Mouse (Mus musculus) urinary bladder, adult 18-20 months (tissue): ENCODE measurements at regions not wholly inside any gene's neighbourhood (a gene's known extent, or its start where the extent isn't known, plus 50 kb on each side); places are given as distances from the start of the nearest gene placed in this dataset.

Experiments
- DNase-seq, 2 experiments: peaks; one replicate each; pipeline ENCODE4 v3.0.0; 2022; ENCODE audit warnings: low spot score in 2 of 2, mixed read lengths in 2 of 2

- DNase-seq, result no peak
Measured at GRCm38 (mm10) chr9:14092996-14093442, 181.8 kb upstream of the Sesn3 start.

DNA sequence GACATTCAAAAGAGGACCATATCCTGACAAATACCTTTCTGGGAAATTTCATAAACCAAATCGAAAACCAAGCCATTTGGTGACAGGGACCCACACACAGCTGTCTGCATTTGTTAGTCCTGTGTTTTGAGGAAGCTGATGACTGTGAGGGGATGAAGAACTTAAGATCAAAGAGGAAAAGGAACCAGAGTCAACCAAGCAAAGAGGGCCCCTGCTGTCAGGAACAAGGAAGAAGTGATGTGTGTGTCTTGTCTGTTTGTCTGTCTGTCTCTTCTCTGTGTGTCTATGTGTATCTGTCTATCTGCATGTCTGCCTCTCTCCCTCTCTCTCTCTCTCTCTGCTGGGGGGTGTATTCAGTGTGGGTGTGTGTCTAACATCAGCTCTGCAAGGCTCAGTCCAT, 171.3 kb upstream of the Sesn3 start:
- DNase-seq, result no peak

- DNase-seq, result no peak
Measured at GRCm38 (mm10) chr9:14104921-14105320, 169.9 kb upstream of the Sesn3 start.

DNA sequence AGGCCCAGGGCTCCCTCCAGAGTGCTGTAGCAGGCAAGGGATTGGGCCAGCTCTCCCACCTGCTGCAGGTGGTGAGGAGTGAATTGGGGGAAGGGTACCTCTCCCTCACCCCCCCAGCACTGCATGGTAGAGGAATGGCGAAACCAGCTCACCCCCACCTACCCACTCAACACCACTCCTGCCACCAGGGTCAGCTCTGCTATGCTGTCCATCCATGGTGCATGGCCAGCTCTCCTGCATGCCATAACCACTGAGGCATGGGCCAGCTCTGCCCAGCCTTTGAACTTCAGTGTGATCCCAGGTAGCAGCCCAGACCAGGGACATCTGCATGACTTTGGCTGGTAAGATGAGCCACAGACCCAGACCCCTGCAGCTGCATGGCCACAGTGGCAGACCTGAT, 168.5 kb upstream of the Sesn3 start:
- no peak for DNase-seq

DNA sequence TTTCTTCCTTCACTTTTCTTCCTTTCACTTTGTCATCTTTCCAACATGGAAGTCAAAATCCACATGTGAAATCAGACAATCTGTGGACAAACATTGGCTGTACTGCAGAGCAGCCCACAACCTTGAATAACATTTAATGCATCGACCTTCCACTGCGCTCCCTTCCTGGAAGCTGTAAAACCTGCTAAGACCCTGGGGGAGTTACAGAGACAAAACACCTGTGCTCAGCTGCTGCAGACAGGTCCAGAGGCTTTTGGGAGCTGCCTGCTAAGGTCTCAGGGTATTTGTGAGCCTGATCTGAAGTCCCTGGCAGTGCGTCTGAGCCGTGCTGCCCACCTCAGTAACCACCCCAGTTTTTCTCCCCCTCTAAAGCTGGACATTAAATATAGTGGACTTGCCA, 166.1 kb upstream of the Sesn3 start:
- no peak for DNase-seq

- no peak for DNase-seq
Measured at GRCm38 (mm10) chr9:14109492-14109891, 165.4 kb upstream of the Sesn3 start.

GRCm38 (mm10) chr9:14111713-14112112, 163.2 kb upstream of the Sesn3 start:
- DNase-seq, result no peak

GRCm38 (mm10) chr9:14115521-14115920, 159.3 kb upstream of the Sesn3 start:
- no peak for DNase-seq

DNA sequence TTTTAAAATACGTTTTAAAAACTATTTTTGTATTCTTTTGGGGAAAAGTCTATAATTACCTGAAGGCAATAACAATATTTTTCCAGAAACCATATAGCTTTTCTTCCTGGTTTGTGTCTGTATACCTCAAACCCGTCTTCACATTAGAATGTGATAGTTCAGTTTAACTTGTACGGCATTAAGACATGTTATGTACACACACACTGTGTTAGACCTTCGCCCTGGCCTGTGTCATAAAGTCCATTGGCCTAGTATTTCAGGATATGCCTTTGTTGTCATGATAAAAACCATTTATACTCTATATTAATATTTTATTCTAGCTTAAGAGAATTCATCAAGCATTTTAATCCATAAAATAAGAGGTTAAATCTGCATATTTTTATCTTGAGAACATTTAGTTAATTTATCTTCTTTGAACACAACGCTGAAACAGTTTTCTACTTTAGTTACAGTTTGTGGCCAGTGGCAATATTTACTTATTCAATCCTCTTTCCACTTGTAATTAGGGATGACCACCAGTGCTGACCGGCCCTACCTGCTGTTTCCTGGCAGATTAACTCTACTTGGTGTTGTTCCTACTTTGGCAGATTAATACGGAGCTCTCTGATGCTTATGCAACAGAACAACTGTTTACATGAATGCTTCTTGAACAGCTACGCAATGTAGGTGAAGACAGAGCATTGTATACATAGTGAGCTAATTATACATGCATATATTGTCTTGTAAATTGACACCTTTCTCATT, 158.6 kb upstream of the Sesn3 start:
- no peak for DNase-seq

GRCm38 (mm10) chr9:14133372-14133771, 141.5 kb upstream of the Sesn3 start:
- no peak for DNase-seq

GRCm38 (mm10) chr9:14134894-14135450, 139.9 kb upstream of the Sesn3 start:
- DNase-seq, result no peak

DNA sequence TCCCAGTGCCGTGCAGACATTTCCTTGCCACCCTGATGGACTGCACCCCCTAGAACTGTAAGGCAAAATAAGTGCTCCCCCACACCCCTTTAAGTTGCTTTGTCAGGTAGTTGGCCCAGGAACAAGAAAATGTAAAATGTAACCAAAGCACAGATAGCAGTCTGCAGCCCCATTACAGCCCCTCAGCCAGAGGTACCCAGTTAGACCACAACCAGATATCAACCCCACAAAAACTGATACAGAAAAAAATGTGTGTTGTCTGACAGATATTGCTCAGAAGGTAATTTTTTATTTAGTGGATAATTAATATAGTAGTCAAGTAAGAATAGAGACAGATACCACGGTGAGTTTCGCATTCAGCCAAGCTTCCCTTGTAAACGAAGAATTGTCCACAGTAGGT, 133.5 kb upstream of the Sesn3 start:
- no peak for DNase-seq

- no peak for DNase-seq
Measured at GRCm38 (mm10) chr9:14143988-14144387, 130.9 kb upstream of the Sesn3 start.

DNA sequence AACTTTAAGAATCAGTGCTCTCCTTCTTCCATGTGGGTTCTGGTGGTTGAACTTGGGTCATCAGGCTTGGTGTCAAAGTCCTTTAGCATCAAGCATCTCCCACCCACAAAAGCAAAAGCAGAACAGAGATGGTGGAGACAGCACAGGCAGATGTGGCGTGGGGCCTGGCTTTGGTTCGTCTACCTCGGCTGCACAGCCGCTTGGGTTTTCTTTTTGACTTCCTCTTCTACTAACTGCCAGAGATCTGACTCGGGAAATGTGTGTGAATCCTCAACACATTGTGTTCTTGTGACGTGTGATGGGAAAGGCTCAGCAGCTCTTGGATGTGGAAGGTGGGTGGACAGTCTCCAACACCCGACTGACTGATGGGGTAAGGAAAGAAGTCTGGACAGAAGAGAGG, 127.8 kb upstream of the Sesn3 start:
- DNase-seq, result no peak

- no peak for DNase-seq
Measured at GRCm38 (mm10) chr9:14147731-14148130, 127.1 kb upstream of the Sesn3 start.

GRCm38 (mm10) chr9:14150288-14150687, 124.6 kb upstream of the Sesn3 start:
- no peak for DNase-seq

DNA sequence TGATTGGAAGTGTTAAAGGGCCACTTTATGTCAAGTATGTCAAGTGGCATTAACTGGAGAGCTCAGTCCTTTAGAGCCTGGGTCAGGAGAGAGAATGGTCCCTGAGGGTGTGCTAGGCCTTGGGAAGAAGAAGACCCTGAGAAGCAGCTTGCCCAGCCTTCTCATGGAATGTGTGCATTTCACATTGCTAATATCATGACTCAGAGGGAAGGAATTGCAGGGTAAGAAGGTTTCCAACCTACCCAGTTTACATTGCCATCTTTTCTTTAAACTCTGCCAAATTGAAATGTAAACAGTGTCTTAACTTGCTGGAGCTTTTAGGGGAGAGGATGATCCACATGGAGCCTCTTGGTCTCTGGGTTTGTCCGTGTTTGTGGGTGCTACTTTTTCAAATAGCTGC, 117.9 kb upstream of the Sesn3 start:
- no peak for DNase-seq

DNA sequence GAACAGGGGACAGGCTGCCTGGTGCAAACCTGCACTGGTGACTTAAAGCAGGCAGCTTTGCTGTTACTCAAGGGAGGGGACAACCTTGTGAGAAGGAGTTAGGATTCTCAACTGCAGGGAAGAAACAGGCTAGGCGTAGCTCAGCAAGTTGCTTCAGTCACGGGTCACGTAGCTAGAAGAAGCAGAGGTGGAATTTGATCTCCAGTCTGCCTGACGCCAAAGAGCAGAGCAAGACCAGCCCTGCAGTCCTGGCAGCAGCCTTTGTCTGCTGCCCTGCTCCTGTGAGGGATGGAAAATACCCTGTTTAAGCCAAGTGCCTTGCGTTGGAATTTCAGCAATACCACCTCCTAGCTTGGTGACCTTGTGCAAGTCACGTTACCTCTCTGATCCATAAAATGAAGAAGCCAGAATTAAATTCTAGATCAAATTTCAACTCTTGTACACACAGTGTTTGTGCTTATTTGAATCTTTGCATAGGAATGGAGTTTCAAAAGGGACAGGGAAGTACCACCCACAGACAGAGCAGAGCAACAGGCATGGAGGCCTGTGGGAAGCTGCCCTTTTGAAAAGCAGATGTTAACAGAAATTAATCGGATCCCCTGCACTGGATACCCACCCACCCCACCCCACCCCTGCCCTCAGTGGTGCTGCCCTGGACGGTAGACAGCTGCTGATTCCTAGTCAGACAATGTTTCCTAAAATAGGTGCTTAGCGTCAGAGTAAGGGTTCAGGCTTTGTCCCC, 116.6 kb upstream of the Sesn3 start:
- no peak for DNase-seq

GRCm38 (mm10) chr9:14160207-14160606, 114.7 kb upstream of the Sesn3 start:
- no peak for DNase-seq

DNA sequence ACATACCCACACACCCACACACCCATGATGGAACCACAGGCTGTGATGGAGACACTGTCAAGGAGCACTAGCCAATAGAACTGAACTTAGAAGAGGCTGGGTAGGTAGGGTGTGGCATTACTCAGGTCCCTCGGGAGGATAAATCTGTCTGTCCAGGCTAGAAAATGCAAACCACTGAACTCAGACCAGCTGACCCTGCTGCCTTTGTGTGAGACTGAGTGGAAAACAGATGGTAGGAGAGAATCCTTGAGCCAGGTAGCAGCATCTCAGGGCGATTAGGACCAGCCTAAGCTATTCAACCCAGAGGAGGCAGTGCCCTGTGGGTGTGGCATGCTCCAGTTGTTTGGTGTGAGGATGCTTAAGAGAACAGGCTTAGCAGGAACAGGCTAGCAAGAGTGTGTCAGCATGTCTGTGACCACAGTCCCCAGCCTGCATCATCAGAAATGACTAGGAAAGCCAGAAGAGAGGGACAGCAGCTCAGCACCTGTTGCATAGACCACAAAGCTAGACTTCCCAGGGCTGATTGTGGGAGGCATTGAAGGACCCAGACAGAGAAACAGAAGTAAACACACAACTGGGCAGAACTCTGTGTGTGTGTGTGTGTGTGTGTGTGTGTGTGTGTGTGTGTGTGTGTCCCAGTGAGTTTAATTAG, 103.2 kb upstream of the Sesn3 start:
- no peak for DNase-seq

DNA sequence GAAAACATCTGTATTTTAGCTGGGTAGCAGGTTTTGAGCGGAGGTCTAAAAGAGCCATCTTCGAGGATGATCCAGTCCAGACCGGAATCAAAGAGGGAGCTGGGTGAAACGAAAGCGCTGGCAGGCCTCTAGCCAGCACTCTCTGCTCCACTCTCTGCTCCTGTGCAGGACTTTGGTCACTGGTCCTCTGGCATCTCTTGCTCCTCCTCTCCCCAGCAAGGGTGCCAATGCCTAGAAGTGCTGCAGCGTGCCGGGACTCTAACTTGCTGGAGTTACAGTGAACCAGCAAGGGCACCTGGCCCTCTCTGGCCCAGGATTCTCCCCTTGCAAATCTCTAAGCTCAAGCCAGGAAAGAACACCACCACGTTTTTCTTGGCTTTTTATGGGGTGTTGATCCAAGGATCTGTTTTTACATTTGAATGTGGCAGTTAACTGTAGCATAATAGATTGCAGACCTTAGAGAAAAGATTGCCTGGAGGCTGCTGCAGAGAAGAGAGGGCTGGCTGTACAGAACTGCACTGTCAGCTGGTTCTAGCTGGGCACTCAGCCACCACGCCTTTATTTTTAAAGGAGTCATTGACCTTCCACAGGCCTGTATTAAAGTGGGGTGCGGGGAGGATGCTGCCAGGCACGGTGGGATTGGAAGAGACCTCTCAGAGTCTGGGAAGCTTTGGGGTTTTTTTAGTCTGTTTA, 101.1 kb upstream of the Sesn3 start:
- DNase-seq, result peak; percentile 36 to 54
